Mouse (Mus musculus) heart, postnatal 0 days (tissue): ENCODE results near the gene Rfxap. TPM values are rescaled to one million over a fixed set of nuclear protein-coding genes. Genes with fewer than 3 reads are reported as not detected.
A peak's percentile ranks its signal among the peaks of the same experiment; 100 is the strongest.
"Not testable (repeated sequence)": the region's sequence is repeated elsewhere in the genome, so short reads cannot be mapped to it uniquely, and the experiment has no call there.

Source experiments
- ATAC-seq: fragments of 200-750 bp; cut with Nextera tagmentation; 2 replicates; pipeline ENCODE4 v1.8.0; 2017; ENCODE audit warnings: low read depth, moderate number of reproducible peaks, moderate library complexity; ENCODE audit not compliant: insufficient read depth
- DNase-seq: peaks from one replicate; pipeline ENCODE4 v3.0.0-alpha.2; 2016; ENCODE audit warnings: low spot score
- H3K27ac ChIP-seq: fragments of 300-500 bp; sonication (generic); 2 replicates; pipeline ENCODE4 v1.5.1; 2014; ENCODE audit warnings: low read depth, mild to moderate bottlenecking
- H3K27me3 ChIP-seq: fragments of 300-500 bp; sonication (generic); 2 replicates; pipeline ENCODE4 v1.6.1; 2014; ENCODE audit warnings: low read length, mixed read lengths; ENCODE audit not compliant: control insufficient read depth, insufficient read depth
- H3K36me3 ChIP-seq: fragments of 300-500 bp; sonication (generic); replicated peaks from 2 replicates; pipeline ENCODE4 v1.6.1; 2014; ENCODE audit warnings: low read length, mixed read lengths; ENCODE audit not compliant: control insufficient read depth, insufficient read depth
- H3K4me1 ChIP-seq: fragments of 300-500 bp; sonication (generic); 2 replicates; pipeline ENCODE4 v1.6.1; 2014; ENCODE audit warnings: antibody characterized with exemption; ENCODE audit not compliant: control insufficient read depth, insufficient read depth
- H3K4me2 ChIP-seq: fragments of 300-500 bp; sonication (generic); 2 replicates; pipeline ENCODE4 v1.6.1; 2014; ENCODE audit warnings: low read depth, mild to moderate bottlenecking, low read length, moderate library complexity
- H3K4me3 ChIP-seq: fragments of 300-500 bp; sonication (generic); 2 replicates; pipeline ENCODE4 v1.5.1; 2014; ENCODE audit warnings: low read depth, low read length
- H3K9ac ChIP-seq: fragments of 300-500 bp; sonication (generic); replicated peaks from 2 replicates; pipeline ENCODE4 v1.6.1; 2014; ENCODE audit warnings: low read depth, low read length, mixed read lengths
- H3K9me3 ChIP-seq: fragments of 300-500 bp; sonication (generic); replicated peaks from 2 replicates; pipeline ENCODE4 v1.6.1; 2016; ENCODE audit warnings: low read length; ENCODE audit not compliant: control insufficient read depth
- CTCF ChIP-seq: IDR thresholded peaks from 2 replicates; pipeline ENCODE4 v1.5.1; 2016; ENCODE audit warnings: antibody characterized with exemption, control low read depth, low read depth
- EP300 ChIP-seq: IDR thresholded peaks from 2 replicates; pipeline ENCODE4 v1.6.1; 2016; ENCODE audit warnings: antibody characterized with exemption, low read depth
- WGBS: fragments of 180-500 bp; shearing (Covaris S2); extraction: QIAGEN DNeasy Blood & Tissue Kit; methylation state at CpG from one replicate; pipeline ENCODE4 v1.1.7; 2014; 5-methylcytosine and 5-hydroxymethylcytosine counted together
- polyA plus RNA-seq: library from polyadenylated mRNA; unstranded; fragments of >200 nt; fragmentation: Nextera tagmentation; extraction: Ambion mirVana; gene quantifications from 2 replicates; pipeline ENCODE4 v1.2.1, GENCODE M21; 2015
- total RNA-seq: library from RNA; depleted of rRNA; stranded (reverse); fragments of >200 nt; gene quantifications from 2 replicates; pipeline ENCODE4 v1.2.3, GENCODE M21; 2014; ENCODE audit warnings: low replicate concordance

The Rfxap gene
- total and polyA plus RNA-seq, 2 experiments from 2014 or later = 14.5 to 21.2 TPM

- no peak overlapping the region for H3K9ac ChIP-seq
- H3K4me2 ChIP-seq = no peak overlapping the region
- TF ChIP-seq CTCF (no peak), EP300 (no peak)
- H3K4me3 ChIP-seq = no peak overlapping the region
- DNase-seq = no peak
- no peaks in the 10 kb centered on the region for H3K4me1 ChIP-seq
- no peaks in the 10 kb centered on the region for H3K27me3 ChIP-seq
- WGBS = 75% methylated on average over 5 of the region's 5 CpGs
- no peaks in the 10 kb centered on the region for H3K9me3 ChIP-seq
- no peak for ATAC-seq
- no peak overlapping the region for H3K27ac ChIP-seq
- no peaks in the 10 kb centered on the region for H3K36me3 ChIP-seq
Observed at GRCm38 (mm10) chr3:54766811-54767210, 40.8 kb downstream of the Rfxap start.

- WGBS = 81% methylated on average over 14 of the region's 14 CpGs
- ATAC-seq (no peak), DNase-seq (no peak)
- Histone ChIP-seq H3K4me3 (no peak overlapping the region), H3K9ac (no peak overlapping the region), H3K4me2 (no peak overlapping the region), H3K36me3 (no peaks in the 10 kb centered on the region), H3K9me3 (no peaks in the 10 kb centered on the region), H3K27ac (no peak overlapping the region), H3K4me1 (no peaks in the 10 kb centered on the region), H3K27me3 (no peaks in the 10 kb centered on the region)
- TF ChIP-seq EP300 (no peak), CTCF (no peak)
Observed at GRCm38 (mm10) chr3:54766034-54766433, 41.6 kb downstream of the Rfxap start.

GRCm38 (mm10) chr3:54765521-54765920, 42.1 kb downstream of the Rfxap start:
- not testable (repeated sequence) for H3K9me3 ChIP-seq, H3K27me3 ChIP-seq, H3K4me3 ChIP-seq, ATAC-seq, H3K4me1 ChIP-seq, H3K27ac ChIP-seq, H3K36me3 ChIP-seq, H3K4me2 ChIP-seq, H3K9ac ChIP-seq, DNase-seq
- TF ChIP-seq CTCF = 0 out of 2 replicates have a peak, but pooled peaks have one; percentile 14
- WGBS = 92% methylated on average over 6 of the region's 6 CpGs

- peak overlapping the region; percentile 30 for H3K4me3 ChIP-seq
- H3K4me1 ChIP-seq = no peaks in the 10 kb centered on the region
- TF ChIP-seq CTCF = no peak
- no peak overlapping the region for H3K9ac ChIP-seq
- H3K27ac ChIP-seq = no peak overlapping the region
- H3K36me3 ChIP-seq = no peaks in the 10 kb centered on the region
- DNase-seq (peak; percentile 43), ATAC-seq (peak; percentile 85)
- 48% methylated on average over 18 of the region's 18 CpGs for WGBS
- H3K9me3 ChIP-seq = no peaks in the 10 kb centered on the region
- no peaks in the 10 kb centered on the region for H3K27me3 ChIP-seq
- peak overlapping the region; percentile 48 for H3K4me2 ChIP-seq
Observed at GRCm38 (mm10) chr3:54764418-54764817, 43.2 kb downstream of the Rfxap start.

GRCm38 (mm10) chr3:54761258-54761657, 46.3 kb downstream of the Rfxap start:
- no peak for DNase-seq
- no peak overlapping the region for H3K4me2 ChIP-seq
- ATAC-seq = no peak
- no peak overlapping the region for H3K4me3 ChIP-seq
- H3K4me1 ChIP-seq = no peaks in the 10 kb centered on the region
- no peak overlapping the region for H3K27ac ChIP-seq
- TF ChIP-seq CTCF (no peak), EP300 (no peak)
- 87% methylated on average over 1 of the region's 1 CpGs for WGBS
- no peaks in the 10 kb centered on the region for H3K27me3 ChIP-seq
- no peaks in the 10 kb centered on the region for H3K9me3 ChIP-seq
- no peak overlapping the region for H3K9ac ChIP-seq
- no peaks in the 10 kb centered on the region for H3K36me3 ChIP-seq

- Histone ChIP-seq H3K36me3 (no peaks in the 10 kb centered on the region), H3K4me3 (no peak overlapping the region), H3K4me2 (no peak overlapping the region), H3K9me3 (no peaks in the 10 kb centered on the region), H3K9ac (no peak overlapping the region), H3K27me3 (no peaks in the 10 kb centered on the region), H3K27ac (no peak overlapping the region), H3K4me1 (0 out of 2 replicates have a peak, but pooled peaks cover 4% of the 10 kb centered on the region)
- no peak for ATAC-seq
- TF ChIP-seq CTCF (no peak), EP300 (no peak)
- 70% methylated on average over 15 of the region's 15 CpGs for WGBS
- no peak for DNase-seq
Observed at GRCm38 (mm10) chr3:54760321-54761115, 47.1 kb downstream of the Rfxap start.
